Mouse (Mus musculus) retina, postnatal 7 days (tissue): ENCODE data around the gene Trim62.

Experiments used
- DNase-seq: peaks from one replicate; pipeline ENCODE4 v3.0.0-alpha.2; 2012; ENCODE audit warnings: low read depth, low spot score

Gene Trim62

DNA sequence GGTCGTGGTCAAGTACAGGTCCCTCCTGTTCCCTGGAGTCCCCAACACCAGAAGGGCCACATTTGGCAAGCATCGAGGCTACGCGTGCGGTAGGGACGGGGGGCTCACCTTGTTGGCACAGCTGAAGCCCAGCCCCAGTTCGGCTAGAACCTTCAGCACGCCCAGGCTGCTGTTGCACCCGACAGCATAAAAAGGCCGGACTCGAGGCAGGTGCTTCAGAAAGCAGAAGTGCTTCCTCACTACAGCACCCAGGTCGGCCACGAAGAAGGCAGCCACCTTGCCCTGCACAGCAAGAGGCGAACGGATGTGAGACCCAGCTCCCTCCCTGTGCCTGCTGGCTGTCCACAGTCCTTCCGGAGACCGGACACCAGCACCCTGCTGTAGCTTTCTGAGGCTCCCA is 76.3 kb downstream of the Trim62 start:
- no peak for DNase-seq
